Mouse (Mus musculus): Measurements from ENCODE around the gene Olfr323. TPM values are rescaled to one million over a fixed set of nuclear protein-coding genes. Genes with fewer than 3 reads are reported as not detected.

Olfr323 gene
- total and polyA plus RNA-seq, 2 experiments from 2014 or later: not detected

DNA sequence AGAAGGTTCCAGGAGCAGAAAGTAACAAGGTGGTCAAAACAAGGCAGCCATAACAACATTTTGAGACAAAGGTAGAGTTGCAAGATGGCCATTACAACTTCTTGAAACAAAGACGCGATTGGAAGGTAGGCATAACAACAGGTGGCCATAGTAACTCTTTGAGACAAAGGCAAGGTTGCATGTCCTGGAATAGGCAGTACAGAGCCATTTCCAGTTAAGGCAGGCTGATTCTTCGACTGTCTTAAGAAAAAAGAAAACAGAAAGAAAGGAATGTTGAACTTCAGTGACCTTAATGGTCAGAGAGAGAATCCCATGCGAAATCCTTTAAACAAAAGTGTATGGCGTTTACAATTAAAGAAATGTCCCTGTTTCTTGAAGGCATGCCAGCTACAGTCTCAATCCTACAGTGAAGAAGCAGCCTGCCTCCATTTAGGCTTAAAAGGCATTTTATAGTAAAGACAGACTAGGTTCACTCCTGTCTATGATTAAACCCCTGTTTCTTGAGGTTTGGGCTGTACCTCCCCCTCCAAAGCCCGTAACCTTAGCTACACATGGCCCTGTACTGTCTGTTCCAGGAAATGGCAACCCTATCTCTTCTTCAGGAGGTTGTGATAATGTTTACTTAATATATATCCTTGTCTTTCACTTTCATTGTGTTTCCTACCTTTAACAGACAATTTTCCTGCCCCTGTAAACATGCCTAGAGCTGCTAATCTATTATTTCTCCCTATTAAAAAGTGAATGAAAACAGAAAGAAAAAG, 27.3 kb downstream of the Olfr323 start:
- Histone ChIP-seq H3K9ac (replicated peaks; ENCODE audit: low read depth, low read length) (no peak overlapping the region), H3K9me3 (replicated peaks; ENCODE audit: control insufficient read depth, low read length) (no peaks in the 10 kb centered on the region), H3K27ac (ENCODE audit: low read depth) (no peak overlapping the region), H3K4me1 (ENCODE audit: control insufficient read depth, insufficient read depth) (no peaks in the 10 kb centered on the region), H3K4me2 (ENCODE audit: low read depth, low read length) (no peak overlapping the region), H3K4me3 (ENCODE audit: low read depth, low read length) (no peak overlapping the region), H3K27me3 (ENCODE audit: control insufficient read depth, insufficient read depth, low read length) (no peaks in the 10 kb centered on the region), H3K36me3 (replicated peaks; ENCODE audit: control insufficient read depth, insufficient read depth, low read length) (no peaks in the 10 kb centered on the region)
- DNase-seq (ENCODE audit: low spot score) (no peak), ATAC-seq (ENCODE audit: insufficient read depth, low read depth) (no peak)
- TF ChIP-seq CTCF (IDR thresholded peaks at IDR 0.05; ENCODE audit: low read depth) (no peak), EP300 (IDR thresholded peaks at IDR 0.05; ENCODE audit: low read depth) (no peak)
- WGBS: 71% methylated on average over 6 of the region's 6 CpGs

DNA sequence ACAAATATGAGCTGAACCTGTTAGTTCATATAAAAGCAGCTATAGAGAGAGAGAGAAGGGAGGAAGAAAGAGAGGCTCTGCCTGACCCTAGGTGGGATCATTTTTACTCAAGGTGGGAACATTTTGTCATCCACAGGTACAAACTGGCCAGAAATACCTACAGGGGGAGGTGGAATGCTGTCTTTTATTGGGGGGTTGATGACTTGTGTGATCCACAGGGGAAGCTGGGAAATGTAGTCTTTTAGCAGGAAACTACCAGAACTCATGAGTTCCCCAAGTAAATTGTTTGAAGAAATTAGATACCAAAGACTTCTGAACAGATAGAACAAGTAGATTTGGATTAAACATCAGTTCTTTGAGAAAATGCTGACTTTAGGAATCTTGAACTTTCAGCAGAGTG, 28.2 kb downstream of the Olfr323 start:
- no peak overlapping the region for H3K4me3 ChIP-seq (ENCODE audit: low read depth, low read length)
- H3K27me3 ChIP-seq (ENCODE audit: control insufficient read depth, insufficient read depth, low read length): no peaks in the 10 kb centered on the region
- TF ChIP-seq CTCF (IDR thresholded peaks at IDR 0.05; ENCODE audit: low read depth): no peak
- TF ChIP-seq EP300 (IDR thresholded peaks at IDR 0.05; ENCODE audit: low read depth): no peak
- no peak overlapping the region for H3K4me2 ChIP-seq (ENCODE audit: low read depth, low read length)
- ATAC-seq (ENCODE audit: insufficient read depth, low read depth): no peak
- no peaks in the 10 kb centered on the region for H3K36me3 ChIP-seq (replicated peaks; ENCODE audit: control insufficient read depth, insufficient read depth, low read length)
- H3K27ac ChIP-seq (ENCODE audit: low read depth): no peak overlapping the region
- H3K9ac ChIP-seq (replicated peaks; ENCODE audit: low read depth, low read length): no peak overlapping the region
- no peaks in the 10 kb centered on the region for H3K9me3 ChIP-seq (replicated peaks; ENCODE audit: control insufficient read depth, low read length)
- DNase-seq (ENCODE audit: low spot score): no peak
- no peaks in the 10 kb centered on the region for H3K4me1 ChIP-seq (ENCODE audit: control insufficient read depth, insufficient read depth)

DNA sequence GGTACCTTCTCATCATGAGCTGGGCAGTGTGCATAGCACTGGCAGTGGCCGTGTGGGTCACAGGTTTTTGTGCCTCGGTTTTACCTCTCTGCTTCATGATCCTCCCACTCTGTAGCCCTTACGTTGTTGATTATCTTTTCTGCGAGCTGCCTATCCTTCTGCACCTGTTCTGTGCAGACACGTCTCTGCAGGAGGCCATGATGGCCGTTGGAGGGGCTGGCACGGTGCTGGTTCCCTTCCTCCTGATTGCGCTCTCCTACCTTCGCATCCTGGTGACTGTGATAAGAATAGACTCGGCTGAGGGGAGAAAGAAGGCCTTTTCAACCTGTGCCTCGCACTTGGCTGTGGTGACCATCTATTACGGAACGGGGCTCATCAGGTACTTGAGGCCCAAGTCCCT, 32.5 kb downstream of the Olfr323 start:
- no peaks in the 10 kb centered on the region for H3K9me3 ChIP-seq (replicated peaks; ENCODE audit: control insufficient read depth, low read length)
- H3K9ac ChIP-seq (replicated peaks; ENCODE audit: low read depth, low read length): no peak overlapping the region
- no peaks in the 10 kb centered on the region for H3K27me3 ChIP-seq (ENCODE audit: control insufficient read depth, insufficient read depth, low read length)
- H3K4me3 ChIP-seq (ENCODE audit: low read depth, low read length): no peak overlapping the region
- TF ChIP-seq EP300 (IDR thresholded peaks at IDR 0.05; ENCODE audit: low read depth) (no peak), CTCF (IDR thresholded peaks at IDR 0.05; ENCODE audit: low read depth) (no peak)
- H3K27ac ChIP-seq (ENCODE audit: low read depth): no peak overlapping the region
- no peaks in the 10 kb centered on the region for H3K4me1 ChIP-seq (ENCODE audit: control insufficient read depth, insufficient read depth)
- no peaks in the 10 kb centered on the region for H3K36me3 ChIP-seq (replicated peaks; ENCODE audit: control insufficient read depth, insufficient read depth, low read length)
- no peak for ATAC-seq (ENCODE audit: insufficient read depth, low read depth)
- 81% methylated on average over 13 of the region's 13 CpGs for WGBS
- no peak overlapping the region for H3K4me2 ChIP-seq (ENCODE audit: low read depth, low read length)
- no peak for DNase-seq (ENCODE audit: low spot score)

DNA sequence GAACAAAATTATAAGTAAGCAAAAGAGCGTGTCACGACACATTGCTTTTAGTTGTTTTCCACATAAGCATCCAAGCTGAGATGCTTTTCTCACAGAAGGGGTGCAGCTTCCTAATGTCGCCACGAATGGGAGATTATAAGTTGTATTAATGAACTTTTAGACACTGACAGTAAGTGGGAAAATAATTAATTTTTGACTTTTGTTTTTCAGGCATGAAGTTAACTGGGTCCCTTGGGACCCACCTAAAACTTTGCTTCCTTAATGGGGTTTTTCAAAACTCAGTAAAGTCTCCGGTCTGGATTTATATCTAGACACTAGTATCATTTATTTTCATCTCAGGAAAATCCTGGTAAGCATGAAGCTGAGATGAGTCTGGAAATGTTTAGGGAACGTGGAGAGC, 35.5 kb downstream of the Olfr323 start, which contains the start of gene Olfr324:
Gene Olfr324 (plus strand): TSS at position 301 of the 400 bp plus-strand sequence.
- H3K36me3 ChIP-seq (replicated peaks; ENCODE audit: control insufficient read depth, insufficient read depth, low read length): no peaks in the 10 kb centered on the region
- no peak within 1 kb of the TSS for H3K4me2 ChIP-seq (ENCODE audit: low read depth, low read length)
- TF ChIP-seq CTCF (IDR thresholded peaks at IDR 0.05; ENCODE audit: low read depth) (no peak), EP300 (IDR thresholded peaks at IDR 0.05; ENCODE audit: low read depth) (no peak)
- no peak within 1 kb of the TSS for H3K9ac ChIP-seq (replicated peaks; ENCODE audit: low read depth, low read length)
- no peak within 1 kb of the TSS for H3K4me3 ChIP-seq (ENCODE audit: low read depth, low read length)
- H3K27ac ChIP-seq (ENCODE audit: low read depth): no peak within 1 kb of the TSS
- DNase-seq (ENCODE audit: low spot score) (no peak), ATAC-seq (ENCODE audit: insufficient read depth, low read depth) (no peak)
- no peaks in the 10 kb centered on the region for H3K4me1 ChIP-seq (ENCODE audit: control insufficient read depth, insufficient read depth)
- WGBS: 75% methylated on average over 6 of the region's 6 CpGs
- H3K27me3 ChIP-seq (ENCODE audit: control insufficient read depth, insufficient read depth, low read length): no peaks in the 10 kb centered on the region
- no peaks in the 10 kb centered on the region for H3K9me3 ChIP-seq (replicated peaks; ENCODE audit: control insufficient read depth, low read length)

DNA sequence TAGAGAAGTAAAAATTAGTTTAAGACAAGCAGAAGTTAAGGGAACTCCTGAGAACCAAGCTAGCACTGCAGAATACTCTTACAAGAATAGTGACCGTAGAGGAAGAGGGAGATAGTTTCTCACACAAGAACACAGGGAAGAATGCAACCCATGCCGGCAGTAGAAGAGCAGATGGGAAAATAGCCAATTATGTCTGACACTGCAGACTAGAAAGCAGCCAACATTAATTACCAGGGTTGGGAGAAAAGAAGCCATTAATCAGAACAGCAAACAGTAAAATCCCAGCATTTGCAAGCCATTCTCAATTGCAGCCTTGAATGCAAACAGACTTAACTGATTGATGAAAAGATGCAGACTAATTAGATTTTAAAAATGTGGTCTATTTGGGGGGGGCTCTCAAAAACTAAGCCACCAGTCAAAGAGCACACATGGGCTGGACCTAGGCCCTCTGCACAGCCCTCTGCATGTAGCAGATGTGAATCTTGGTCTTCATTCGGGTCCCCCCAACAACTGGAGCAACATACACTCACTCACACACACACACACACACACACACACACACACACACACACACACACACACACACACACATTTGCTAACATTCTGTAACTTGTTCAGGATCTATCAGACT, 41.6 kb downstream of the Olfr323 start:
- Histone ChIP-seq H3K9ac (replicated peaks; ENCODE audit: low read depth, low read length) (no peak overlapping the region), H3K36me3 (replicated peaks; ENCODE audit: control insufficient read depth, insufficient read depth, low read length) (no peaks in the 10 kb centered on the region), H3K4me2 (ENCODE audit: low read depth, low read length) (no peak overlapping the region), H3K27ac (ENCODE audit: low read depth) (no peak overlapping the region), H3K9me3 (replicated peaks; ENCODE audit: control insufficient read depth, low read length) (no peaks in the 10 kb centered on the region), H3K27me3 (ENCODE audit: control insufficient read depth, insufficient read depth, low read length) (no peaks in the 10 kb centered on the region), H3K4me3 (ENCODE audit: low read depth, low read length) (no peak overlapping the region), H3K4me1 (ENCODE audit: control insufficient read depth, insufficient read depth) (no peaks in the 10 kb centered on the region)
- 53% methylated on average over 3 of the region's 3 CpGs for WGBS
- DNase-seq (ENCODE audit: low spot score) (no peak), ATAC-seq (ENCODE audit: insufficient read depth, low read depth) (no peak)
- TF ChIP-seq CTCF (IDR thresholded peaks at IDR 0.05; ENCODE audit: low read depth) (no peak), EP300 (IDR thresholded peaks at IDR 0.05; ENCODE audit: low read depth) (no peak)

All from heart, postnatal 0 days (tissue).